Mouse (Mus musculus) kidney, postnatal 4 days (tissue): ENCODE data around the gene Tpst2.
A peak's percentile ranks its signal among the peaks of the same experiment; 100 is the strongest.

Experiments
- DNase-seq, 2 experiments: peaks; one replicate each; pipeline ENCODE4 v3.0.0; 2021; ENCODE audit warnings: mixed read lengths in 2 of 2

Tpst2 gene

DNA sequence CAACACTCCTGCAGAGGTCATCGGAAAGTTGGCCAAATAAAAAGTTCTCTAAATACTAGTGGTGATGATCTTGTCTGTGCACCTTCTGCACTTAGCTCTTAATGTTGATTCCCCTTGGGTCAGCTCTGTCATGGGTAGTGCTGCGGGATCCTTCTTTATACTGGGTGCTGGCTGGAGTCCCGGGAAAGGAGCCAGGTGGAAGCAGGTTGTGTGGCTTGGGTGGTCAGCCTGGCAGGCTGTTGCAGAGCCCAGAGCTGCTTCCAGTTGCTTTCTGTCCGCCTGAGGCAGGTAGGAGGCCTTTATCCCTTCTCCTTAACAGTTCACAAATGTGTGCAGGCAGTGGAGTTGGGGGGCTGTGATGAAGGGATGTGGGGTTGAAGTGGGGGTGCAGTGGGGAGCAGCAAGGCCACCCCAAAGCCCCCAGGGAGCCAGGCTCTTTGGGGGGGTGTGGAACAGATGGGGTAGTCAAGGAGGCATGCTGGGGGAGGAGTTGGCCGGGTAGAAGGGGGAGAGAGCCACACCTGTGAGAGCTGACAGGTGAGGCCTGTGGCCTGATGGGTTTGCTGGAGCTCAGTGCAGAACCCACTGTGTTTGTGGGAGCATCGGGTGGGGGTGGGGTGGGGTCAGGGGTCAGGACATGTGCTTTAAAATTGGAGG, 5.8 kb downstream of the Tpst2 start:
- DNase-seq, result peak in 1 of 2 experiments; percentile 22

DNA sequence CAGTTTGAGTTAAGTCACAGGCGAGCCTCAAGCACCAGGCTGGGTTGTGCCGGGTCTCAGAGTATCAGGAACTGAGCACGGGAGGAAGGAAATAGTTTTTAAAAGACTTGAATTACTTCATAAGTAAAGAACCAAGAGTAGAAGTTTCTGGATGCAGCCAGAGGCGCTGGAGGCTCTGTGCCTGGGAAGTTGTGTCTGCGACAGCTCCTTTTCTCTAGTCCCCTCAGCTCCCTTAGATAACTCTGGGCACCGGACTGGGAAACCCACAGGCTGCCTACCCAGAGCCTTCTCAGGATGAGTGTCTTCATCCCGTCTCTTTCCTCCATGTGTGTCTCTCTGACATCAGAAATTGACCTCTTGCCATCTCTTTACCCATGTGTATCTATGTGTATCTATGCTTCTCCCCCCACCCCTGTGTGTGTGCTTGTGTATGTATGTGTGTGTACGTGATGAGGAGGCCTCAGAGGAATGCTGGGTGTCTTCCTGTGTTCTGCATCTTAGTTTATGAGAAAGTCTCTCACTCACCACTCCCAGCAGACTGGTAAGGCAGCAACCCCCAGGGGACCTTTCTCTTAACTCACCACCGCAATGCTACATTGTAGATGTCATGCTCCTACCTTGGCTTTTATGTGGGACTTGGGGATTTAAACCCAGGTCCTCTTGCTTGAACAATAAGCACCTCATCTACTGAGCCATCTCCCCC, 6.4 kb downstream of the Tpst2 start:
- no peak for DNase-seq

DNA sequence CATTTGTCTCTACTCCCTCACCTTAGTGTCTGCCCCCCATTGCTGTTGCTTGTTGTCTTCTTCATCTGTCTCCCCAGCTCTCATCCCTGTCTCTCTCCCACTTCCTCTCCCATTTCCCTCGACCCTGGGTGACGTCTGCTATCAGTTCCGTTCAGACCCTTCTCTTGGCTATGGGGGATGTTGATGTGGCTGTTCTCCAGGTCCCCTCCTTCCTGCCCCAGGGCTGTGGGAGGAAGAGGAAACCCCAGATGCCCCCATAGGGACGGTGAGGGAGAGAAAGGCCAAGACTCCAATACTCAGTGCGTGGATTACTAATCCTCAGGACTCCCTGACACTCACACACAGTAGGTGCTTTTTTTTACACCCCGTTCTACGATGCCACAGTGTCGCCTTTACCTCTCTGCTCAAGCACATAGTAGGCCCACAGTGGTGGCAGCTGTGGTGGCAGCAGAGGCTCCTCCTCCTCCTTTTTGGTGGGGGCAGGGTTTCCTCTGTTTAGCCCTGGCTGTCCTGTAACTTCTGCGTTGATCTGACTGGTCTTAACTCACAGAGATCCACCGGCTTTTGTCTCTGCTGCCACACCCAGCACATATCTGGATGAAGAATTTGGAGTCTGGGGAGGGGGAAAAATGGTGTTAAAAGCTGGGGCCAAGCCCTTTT, 7.2 kb downstream of the Tpst2 start:
- DNase-seq, result peak in 1 of 2 experiments; percentile 54

- DNase-seq, result peak in 1 of 2 experiments; percentile 10
Measured at GRCm38 (mm10) chr5:112284203-112284582, 7.7 kb downstream of the Tpst2 start.

DNA sequence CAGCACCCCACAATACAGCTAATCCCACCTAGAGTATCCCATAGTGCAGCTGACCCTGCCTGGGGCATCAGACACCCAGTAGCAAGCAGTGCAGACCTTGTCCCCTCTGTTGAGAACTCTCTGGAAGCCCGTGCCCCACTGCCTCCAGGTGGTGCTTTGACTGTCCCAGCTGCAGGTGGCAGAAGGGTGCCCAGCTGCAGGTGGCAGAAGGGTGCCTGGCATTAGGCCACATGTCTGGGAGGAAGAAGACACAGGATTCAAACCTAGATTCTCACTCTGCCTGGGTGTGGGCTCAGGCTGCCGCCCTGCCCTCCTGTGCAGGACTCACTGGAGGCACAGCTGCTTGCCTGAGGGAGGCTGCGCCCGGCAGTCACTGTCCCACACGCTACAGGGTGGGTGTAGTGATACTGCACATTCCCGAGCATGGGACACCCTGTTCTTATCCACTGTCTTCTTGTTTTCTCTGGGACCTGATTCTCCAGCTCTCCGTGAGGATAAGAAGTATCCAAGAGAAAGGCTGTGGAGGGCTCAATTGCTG, 9.1 kb downstream of the Tpst2 start:
- DNase-seq, result no peak

GRCm38 (mm10) chr5:112286608-112286983, 10.1 kb downstream of the Tpst2 start:
- DNase-seq, result no peak

GRCm38 (mm10) chr5:112286984-112287641, 10.6 kb downstream of the Tpst2 start:
- no peak for DNase-seq

DNA sequence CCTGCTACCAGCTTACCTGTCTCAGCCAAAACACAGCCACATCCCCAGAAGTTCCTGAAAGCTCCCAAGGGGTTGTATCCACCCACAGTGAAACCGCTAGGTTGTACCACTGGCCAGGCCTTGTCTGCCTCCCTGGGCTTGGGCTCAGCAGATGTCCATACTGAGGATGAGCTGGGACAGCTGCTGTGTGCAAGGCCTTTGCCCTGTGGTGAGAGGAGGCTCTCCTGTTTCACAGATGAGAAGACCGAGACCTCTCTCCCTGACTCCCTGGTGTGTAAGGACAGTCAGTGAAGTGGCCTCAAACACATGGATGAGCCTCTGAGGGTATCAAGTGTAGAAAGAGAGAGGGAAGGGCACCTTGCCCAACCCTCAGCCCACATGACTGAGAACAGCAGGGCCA, 11.2 kb downstream of the Tpst2 start:
- DNase-seq, result no peak

- DNase-seq, result peak in 1 of 2 experiments; percentile 50
Measured at GRCm38 (mm10) chr5:112288193-112289141, 12.0 kb downstream of the Tpst2 start.

- peak; percentile 59 to 70 for DNase-seq
Measured at GRCm38 (mm10) chr5:112289236-112289635, 12.7 kb downstream of the Tpst2 start.

DNA sequence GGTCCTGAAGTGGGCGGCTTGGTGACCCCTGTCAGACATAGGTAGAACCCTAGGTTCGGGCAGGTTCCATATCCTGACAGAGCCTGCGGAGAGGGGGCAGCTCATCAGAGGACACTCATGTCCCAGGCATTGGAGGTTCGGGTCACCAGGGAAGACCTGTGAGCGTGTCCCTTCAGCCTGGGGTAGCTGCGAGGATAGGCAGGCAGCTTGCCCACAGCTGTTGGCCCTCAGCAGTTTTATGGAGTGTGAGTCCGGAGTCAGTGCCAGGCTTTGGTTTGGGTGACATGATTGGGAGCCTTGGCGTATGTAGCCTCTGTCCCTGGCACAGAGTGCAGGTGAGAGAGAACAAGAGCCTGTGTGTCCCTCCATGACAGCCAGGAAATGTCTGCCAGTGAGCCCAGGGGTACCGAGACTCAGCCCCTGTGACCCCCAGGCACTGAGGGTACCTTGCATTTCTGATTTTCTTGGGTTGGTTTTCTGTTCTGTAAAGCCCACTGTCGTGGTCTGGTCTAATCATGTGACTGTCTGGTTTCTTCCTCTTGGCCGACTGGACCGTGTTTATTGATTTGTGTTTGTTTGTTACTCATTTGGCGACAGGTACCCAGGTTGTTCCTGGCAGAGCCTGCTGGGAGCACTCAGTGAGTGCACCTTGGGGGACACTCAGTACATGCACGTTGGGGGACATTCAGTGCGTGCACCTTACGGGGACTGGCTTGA, 13.5 kb downstream of the Tpst2 start:
- DNase-seq, result no peak

DNA sequence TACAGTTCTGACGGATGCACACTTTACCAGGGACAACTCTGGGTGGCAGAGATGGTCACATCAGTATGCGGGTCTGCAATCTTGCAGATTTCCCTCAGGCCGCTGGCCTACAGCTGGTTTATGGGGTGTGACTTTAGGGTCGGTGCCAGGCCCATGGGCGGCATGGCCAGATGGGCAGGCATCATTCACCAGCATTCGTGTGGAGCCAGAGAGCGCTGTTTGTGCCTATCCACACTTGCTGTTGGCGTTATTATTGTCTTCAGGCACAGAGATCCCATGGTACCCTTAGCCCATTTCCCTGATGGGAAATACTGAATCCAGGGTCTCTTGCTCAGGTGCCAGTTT, 14.0 kb downstream of the Tpst2 start:
- no peak for DNase-seq

DNA sequence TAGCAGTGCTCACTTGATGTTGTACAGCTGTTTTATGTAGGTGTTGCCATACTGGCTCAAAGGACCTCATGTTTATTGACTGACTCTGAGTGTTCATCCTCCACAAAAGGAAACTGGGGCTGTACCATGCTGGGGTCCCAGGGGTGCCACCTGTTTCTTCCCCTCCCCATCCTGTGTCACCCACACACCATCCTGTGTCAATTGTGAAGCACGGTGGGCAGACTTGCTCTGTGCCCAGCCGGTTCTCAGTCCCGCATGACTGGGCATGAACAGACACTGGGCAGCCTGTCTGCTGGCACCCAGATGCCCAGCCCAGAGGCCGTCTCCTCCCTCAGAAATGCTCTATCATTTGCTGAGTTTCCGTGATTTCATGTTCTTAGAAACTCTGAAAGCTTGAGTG, 15.4 kb downstream of the Tpst2 start:
- peak in 1 of 2 experiments; percentile 55 for DNase-seq

GRCm38 (mm10) chr5:112292343-112292980, 16.0 kb downstream of the Tpst2 start:
- no peak for DNase-seq

GRCm38 (mm10) chr5:112293800-112294199, 17.3 kb downstream of the Tpst2 start:
- DNase-seq, result no peak

DNA sequence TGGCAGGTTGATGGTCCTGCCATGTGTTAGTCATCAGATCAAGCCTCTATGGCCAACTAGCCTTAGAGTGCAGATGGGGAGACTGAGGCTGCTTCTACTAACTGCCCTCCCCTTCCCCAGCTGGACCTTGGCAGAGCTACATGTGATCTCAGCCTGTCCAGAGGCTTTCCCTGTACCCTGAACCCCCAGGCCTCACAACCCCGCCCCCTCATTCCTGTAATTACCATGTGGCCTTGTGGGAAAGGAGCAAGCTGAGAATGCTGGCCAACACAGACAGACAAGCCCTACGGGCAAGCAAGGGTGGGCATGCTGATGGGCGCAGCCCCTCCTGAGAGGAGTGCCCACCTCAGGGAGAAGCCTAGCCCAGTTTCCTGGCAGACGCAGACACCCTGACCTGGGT, 18.2 kb downstream of the Tpst2 start:
- no peak for DNase-seq

GRCm38 (mm10) chr5:112295162-112295561, 18.7 kb downstream of the Tpst2 start:
- DNase-seq, result no peak

GRCm38 (mm10) chr5:112295564-112295963, 19.1 kb downstream of the Tpst2 start:
- DNase-seq, result no peak

- DNase-seq, result peak in 1 of 2 experiments; percentile 35
Measured at GRCm38 (mm10) chr5:112296404-112297181, 20.1 kb downstream of the Tpst2 start.

DNA sequence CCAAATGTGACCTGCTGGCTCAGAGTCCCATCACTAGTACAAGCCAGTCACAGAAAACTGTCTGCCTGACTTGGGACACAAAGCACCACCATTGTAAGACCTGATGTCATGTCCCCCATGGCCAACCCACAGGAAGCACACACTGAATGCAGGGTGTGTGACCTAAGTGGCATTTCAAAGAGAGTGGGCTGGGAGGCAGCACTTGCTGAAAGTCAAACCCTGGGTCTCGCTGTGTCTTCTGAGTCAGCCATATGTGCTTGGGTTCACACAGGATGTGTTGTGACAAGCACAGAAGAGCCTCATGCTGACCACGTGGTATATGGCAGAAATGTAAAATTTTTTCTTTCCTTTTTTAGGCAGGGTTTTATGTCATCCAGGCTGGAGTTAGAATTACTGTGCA, 20.8 kb downstream of the Tpst2 start:
- no peak for DNase-seq
